Mouse (Mus musculus) cerebellum, adult 18-20 months (tissue): ENCODE measurements around the gene Anxa5.
A peak's percentile ranks its signal among the peaks of the same experiment; 100 is the strongest.

ENCODE experiments used
- DNase-seq, 2 experiments: peaks; one replicate each; pipeline ENCODE4 v3.0.0; 2021

Anxa5 gene

GRCm38 (mm10) chr3:36486881-36487280, 11.2 kb upstream of the Anxa5 start:
- no peak for DNase-seq

DNA sequence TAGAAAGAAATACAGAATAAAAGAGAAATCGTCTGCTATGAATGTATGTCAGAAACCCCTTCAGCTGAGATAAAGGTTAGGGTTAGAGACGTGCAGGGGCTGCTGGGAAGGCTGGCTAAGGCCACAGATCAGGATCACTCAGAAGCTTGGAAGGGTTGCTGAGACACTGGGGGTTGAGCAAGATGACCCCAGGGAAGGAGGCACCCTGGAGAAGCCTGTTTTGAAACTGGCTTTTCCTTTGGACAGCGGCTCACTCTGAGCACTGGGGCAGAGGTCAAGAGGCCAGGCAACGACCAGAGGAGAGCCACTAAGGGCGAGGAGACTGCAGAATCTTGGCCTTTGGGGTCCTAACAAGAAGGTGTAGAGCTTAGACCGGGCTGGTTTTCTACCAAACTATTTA, 10.5 kb upstream of the Anxa5 start:
- no peak for DNase-seq

GRCm38 (mm10) chr3:36484292-36484691, 8.6 kb upstream of the Anxa5 start:
- DNase-seq: no peak

GRCm38 (mm10) chr3:36482940-36483339, 7.2 kb upstream of the Anxa5 start:
- DNase-seq: no peak

- peak; percentile 26 to 30 for DNase-seq
Measured at GRCm38 (mm10) chr3:36481776-36482193, 6.1 kb upstream of the Anxa5 start.

GRCm38 (mm10) chr3:36480486-36480885, 4.8 kb upstream of the Anxa5 start:
- no peak for DNase-seq

DNA sequence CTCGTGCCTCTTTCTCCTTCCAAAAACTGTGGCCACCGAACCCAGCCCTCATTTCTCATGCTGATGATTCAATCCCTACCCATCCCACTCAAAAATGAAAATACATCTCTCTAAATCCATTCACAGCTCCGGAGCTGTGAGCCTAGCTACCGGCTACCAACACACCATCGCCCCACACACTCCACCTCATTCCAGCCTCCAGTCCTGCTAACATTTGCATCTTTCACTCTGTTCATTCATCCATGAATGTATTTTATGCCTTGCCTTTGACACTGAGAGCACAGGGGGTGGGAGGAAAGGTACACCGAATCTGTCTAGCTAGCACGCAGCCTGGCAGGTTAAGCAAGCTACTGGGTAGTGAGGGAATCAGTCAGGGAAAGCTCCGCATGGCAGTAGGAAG, 3.1 kb upstream of the Anxa5 start:
- DNase-seq: no peak

GRCm38 (mm10) chr3:36476261-36477155, 814 bp upstream of the Anxa5 start:
- DNase-seq: peak in 1 of 2 experiments; percentile 20

DNA sequence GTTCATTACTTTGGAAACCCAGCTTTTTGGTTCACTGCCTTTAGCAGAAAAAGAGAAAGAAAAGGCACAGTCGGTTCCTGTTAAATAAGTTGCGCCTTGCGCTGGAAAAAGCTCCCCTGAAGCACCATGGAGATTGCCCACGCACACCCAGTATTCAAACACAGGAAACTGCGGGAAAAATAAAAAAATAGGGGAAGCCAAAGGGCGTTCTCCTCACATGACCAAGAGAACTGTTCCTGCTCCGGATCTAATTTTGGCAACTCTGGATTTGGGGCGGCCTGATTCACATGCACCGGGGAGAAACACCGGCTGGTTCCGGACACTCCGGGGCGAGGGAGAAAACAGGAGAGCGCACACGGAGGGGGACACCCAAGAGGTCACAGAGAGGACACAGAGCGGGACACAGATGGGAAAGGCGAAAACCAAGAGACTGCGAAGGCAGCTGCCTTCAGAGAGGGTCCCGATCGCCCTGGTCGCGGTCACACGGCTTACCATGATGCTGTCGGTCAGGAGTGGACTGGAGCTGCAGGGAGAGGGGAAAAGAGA, 683 bp downstream of the Anxa5 start:
- peak in 1 of 2 experiments; percentile 25 for DNase-seq

DNA sequence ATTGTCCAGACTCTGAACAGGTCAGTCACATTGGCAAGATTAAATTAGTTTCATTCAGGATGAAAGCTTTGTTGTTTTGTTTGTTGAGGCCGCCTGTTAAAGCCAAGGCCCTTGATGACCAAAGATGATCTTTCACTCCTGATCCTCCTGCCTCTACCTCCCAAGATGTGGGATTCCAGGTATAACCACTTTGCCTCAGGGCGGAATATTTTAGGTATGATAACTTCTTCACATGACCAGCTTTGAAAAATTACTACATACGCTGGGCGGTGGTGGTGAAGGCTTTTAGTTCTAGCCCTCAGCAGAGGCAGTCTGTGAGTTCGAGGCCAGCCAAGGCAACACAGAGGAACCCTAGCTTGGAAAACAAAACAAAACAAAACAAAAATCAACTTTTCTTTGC, 1.3 kb downstream of the Anxa5 start:
- no peak for DNase-seq

DNA sequence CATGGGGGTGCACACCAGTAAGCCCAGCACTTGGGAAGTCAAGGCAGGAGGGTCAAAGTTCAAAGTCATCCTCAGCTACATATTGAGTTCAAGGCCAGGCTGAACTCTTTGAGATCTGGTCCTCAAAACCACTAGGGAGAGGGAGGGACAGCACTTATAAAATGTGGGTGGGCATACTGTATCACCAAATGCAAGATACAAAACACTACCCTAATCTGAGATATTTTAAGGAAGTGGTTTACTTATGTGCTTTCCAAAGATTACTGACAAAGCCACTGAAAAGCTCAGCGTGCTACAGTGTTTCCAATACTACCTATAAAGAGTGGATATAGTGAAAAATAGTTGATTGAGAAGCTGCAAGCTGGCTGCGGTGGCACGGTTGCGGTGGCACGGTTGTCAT, 2.5 kb downstream of the Anxa5 start:
- no peak for DNase-seq

DNA sequence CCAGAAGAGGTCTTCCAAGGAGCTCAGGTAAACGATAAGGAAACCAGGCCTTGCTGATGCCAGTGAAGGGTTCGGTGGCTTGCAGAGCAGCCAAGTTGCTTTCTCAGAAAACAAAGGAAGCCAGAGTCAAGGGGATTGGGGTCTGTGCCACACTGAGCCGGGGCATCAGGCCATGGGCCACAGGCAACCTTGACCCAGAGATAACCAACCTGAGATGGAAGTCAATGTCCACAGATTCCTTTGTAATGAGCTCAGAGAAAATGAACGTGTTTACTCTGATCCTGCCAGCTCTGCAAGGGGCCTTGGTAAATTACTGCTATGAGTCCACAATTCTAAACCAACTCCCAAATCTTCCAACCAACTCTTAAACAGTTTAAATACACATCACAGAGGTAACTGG, 3.8 kb downstream of the Anxa5 start:
- DNase-seq: no peak

DNA sequence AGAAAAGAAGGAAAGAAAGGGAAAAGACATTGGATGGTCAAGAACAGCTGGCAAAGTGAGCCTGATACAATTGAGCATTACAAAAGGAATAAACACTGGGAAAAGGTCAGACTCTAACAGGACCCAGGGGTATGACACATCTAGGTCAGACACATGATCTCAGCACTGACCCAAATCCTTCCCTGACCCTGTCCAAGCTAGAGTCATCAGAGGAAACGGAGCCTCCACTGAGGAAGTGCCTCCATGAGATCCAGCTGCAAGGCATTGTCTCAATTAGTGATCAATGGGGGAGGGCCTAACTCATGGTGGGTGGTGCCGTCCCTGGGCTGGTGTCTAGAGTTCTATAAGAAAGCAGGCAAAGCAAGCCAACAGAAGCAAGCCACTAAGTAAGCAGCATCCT, 6.8 kb downstream of the Anxa5 start:
- no peak for DNase-seq

DNA sequence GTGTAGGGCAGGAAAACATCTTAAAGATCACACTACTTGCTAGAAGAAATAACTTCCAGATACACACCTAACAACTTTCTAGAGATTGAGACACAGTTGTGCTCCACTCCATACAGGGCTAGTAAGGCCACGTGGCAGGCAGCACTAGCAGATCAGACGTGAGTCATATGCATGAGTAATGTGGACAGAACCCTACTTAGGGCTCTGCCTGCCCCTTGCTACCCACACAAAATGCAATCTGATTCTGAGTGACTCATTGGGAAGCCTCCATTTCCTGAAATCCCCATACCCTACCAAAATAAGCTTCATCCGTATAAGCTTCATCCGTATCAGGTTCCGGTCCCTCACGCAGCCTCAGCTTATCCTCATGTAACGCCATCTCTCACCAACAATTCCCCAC, 8.1 kb downstream of the Anxa5 start:
- DNase-seq: no peak

- no peak for DNase-seq
Measured at GRCm38 (mm10) chr3:36465538-36465937, 10.2 kb downstream of the Anxa5 start.

DNA sequence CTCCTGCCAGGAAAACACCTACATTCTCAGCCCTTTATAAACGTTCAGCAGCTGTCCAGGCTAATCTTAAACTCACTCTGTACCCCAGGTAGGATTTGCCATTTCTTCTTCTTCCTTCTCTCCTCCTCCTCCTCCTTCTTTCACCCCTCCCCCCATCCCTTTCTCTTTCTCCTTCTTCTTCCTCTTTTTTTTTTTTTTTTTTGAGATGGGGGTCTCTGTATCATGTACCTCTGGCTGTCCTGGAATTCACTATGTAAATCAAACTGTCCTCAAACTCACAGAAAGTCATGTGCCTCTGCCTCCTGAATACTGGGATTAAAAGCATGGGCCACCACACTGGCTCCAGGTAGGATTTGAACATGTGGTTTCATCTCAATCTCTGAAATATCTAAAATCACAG, 13.3 kb downstream of the Anxa5 start:
- DNase-seq: no peak

DNA sequence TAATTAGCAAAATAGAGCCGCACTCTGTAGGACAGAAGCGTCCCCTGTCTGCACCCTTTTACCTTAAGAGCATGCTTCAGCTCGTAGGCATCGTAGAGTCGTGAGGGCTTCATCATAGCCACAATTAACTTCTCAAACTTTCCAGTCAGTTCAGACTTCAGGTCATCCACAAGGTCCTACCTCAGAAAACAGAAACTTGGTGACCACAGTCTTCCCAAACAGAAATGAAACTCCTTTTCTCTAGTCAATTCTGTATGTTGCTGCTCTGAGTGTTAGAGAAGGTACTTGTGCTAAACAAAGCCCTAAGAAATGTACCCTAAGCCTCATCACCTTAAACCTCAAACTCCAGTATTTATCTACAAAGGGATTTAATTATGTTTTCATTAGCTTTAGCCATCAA, 13.9 kb downstream of the Anxa5 start:
- DNase-seq: no peak

DNA sequence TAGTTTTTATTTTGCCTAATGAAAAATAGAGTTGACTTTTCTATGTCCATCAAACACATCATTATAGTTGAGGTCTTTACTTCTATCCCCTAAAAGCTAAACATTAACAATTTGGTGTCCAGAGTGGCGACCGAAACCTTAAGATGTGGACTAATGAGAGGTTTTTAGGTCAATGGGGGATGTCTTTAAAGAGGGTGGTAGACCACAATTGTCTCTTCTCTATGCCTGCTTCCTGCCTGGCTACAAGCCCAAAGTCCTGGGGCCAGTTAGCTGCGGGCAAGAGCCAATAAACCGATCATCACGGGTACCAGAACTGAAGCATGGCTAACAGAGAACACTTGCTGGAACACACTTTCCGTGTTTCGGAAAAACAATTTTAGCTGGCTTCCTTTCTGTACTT, 15.0 kb downstream of the Anxa5 start:
- DNase-seq: no peak

DNA sequence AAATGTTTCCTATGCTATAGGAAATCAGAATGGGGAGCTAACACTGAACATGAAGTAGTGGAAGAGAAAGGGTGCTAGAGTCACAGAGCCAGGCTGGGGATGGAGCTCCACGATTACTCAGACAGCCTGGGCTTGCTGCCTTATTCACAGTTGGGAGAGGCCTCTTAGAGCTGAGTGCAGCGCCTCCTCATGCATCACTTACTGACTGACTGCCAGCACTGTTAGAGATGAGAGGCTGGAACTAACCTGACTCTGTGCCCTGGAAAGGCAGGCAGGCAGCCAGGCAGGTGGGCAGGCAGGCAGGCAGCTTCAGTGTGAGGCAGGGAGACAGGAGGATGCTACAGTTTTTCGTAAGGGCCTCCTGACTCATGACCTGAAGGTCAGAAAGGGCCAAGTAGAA, 20.1 kb downstream of the Anxa5 start:
- DNase-seq: peak; percentile 39 to 44

- DNase-seq: no peak
Measured at GRCm38 (mm10) chr3:36455124-36455523, 20.6 kb downstream of the Anxa5 start.

DNA sequence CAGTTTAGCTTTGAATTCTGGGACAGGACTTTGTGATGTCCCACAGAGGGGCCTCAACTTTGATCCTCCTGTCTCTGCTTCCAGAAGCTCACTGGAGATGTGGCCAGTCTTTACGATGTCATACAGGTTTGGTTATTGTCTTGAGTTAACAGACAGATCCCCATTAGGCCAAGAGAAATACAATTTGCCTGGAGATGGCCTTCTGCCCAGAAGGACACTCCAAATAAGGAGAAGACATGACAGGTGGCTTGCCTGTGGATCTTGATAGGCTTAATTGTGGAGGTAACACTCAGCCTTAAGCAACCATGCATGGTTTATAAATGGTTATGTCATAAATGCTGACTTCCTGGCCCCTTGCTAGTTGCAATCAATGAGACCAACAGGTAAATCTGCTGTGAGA, 23.2 kb downstream of the Anxa5 start:
- DNase-seq: no peak

DNA sequence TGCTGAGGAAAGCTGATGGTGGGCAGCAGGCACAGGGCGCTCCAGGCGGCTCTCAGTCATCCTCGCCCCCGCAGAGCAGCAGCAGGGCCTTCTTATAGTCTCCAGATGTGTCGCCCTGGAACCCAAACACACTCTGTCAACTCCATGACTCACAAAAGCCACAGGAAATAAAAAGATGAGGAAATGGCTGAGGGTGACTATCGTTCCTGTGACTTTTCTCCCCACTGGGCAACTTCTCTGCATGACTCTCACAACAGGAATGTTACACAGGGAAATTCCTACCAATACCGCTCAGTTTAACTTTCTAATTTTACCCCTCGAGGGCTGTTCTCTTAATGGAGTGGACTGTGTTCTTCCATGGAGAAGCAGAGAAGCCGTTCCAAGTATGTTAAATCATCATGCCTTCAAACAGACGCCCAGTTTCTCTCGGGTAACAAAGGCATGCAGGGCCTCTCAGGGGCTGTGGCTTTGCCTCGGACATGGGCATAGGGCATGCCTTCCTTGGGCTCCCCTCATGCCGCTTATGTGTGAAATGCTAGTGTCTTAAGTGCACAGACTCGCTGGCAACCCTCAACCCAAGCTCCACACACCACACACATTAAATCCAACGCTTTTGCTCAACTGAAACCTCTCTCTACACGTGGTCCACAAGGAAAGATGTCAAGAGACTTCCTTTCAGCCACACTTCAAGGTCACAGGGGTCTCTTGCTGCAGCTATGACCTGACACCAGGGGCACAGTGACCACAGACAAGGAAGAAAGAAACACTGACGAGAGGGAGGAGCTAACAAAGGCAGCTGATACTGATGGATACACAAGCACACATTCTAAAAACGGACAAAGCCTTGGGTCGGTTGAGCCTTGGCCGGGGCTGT, 26.2 kb downstream of the Anxa5 start:
- no peak for DNase-seq

GRCm38 (mm10) chr3:36446918-36447317, 28.8 kb downstream of the Anxa5 start:
- no peak for DNase-seq

GRCm38 (mm10) chr3:36446506-36446905, 29.2 kb downstream of the Anxa5 start:
- no peak for DNase-seq
